Mouse (Mus musculus) MEL (cell line): ENCODE results near the gene Dusp5. TPM values are rescaled to one million over a fixed set of nuclear protein-coding genes. Genes with fewer than 3 reads are reported as not detected.

Experiments used
- DNase-seq: peaks from one replicate; pipeline ENCODE4 v3.0.0; 2011; ENCODE audit warnings: low read depth, low spot score
- H3K27ac ChIP-seq: 2 replicates; pipeline ENCODE4 v1.5.1; 2012; ENCODE audit warnings: low read depth, mild to moderate bottlenecking, control low read depth, low read length, moderate library complexity; ENCODE audit not compliant: control insufficient read depth
- H3K27me3 ChIP-seq, 2 experiments: fragments of 150-350 bp in 1 of 2; sonication (generic) in 1 of 2; 2 replicates each; pipeline ENCODE4 v1.6.1; 2012; ENCODE audit warnings: low read length in 2 of 2, mild to moderate bottlenecking in 2 of 2, improper control_type of control experiment in 1 of 2, moderate library complexity in 1 of 2; ENCODE audit not compliant: insufficient read depth in 2 of 2, control insufficient read depth in 1 of 2
- H3K36me3 ChIP-seq, 2 experiments: 2 replicates each; pipeline ENCODE4 v1.6.1; 2012 to 2014; ENCODE audit warnings: low read length in 2 of 2, improper control_type of control experiment in 1 of 2, inconsistent platforms in 1 of 2, mild to moderate bottlenecking in 1 of 2; ENCODE audit not compliant: insufficient read depth in 2 of 2, control insufficient read depth in 1 of 2
- H3K4me1 ChIP-seq, 2 experiments: fragments of 150-350 bp in 1 of 2; sonication (generic) in 1 of 2; 2 replicates each; pipeline ENCODE4 v1.6.1; 2012; ENCODE audit warnings: low read length in 2 of 2, improper control_type of control experiment in 1 of 2, mild to moderate bottlenecking in 1 of 2; ENCODE audit not compliant: insufficient read depth in 2 of 2, control insufficient read depth in 1 of 2
- H3K4me3 ChIP-seq, 2 experiments: fragments of 150-350 bp in 1 of 2; sonication (generic) in 1 of 2; 2 replicates each; pipeline ENCODE4 v1.5.1; 2012; ENCODE audit warnings: low read depth in 2 of 2, low read length in 2 of 2, mild to moderate bottlenecking in 2 of 2, moderate library complexity in 2 of 2, control low read depth in 1 of 2, improper control_type of control experiment in 1 of 2; ENCODE audit not compliant: control insufficient read depth in 1 of 2, insufficient read depth in 1 of 2
- H3K79me2 ChIP-seq: 2 replicates; pipeline ENCODE4 v1.6.1; 2012; ENCODE audit warnings: mild to moderate bottlenecking, low read length, moderate library complexity; ENCODE audit not compliant: control insufficient read depth, poor library complexity, insufficient read depth
- H3K9ac ChIP-seq: 2 replicates; pipeline ENCODE4 v1.6.1; 2012; ENCODE audit warnings: low read depth, mild to moderate bottlenecking, control low read depth, low read length, moderate library complexity; ENCODE audit not compliant: control insufficient read depth, poor library complexity, severe bottlenecking
- H3K9me3 ChIP-seq: fragments of 150-350 bp; sonication (generic); replicated peaks from 2 replicates; pipeline ENCODE4 v1.6.1; 2012; ENCODE audit warnings: mild to moderate bottlenecking, low read length, improper control_type of control experiment, moderate library complexity; ENCODE audit not compliant: insufficient read depth
- BHLHE40 ChIP-seq: IDR thresholded peaks from 2 replicates; pipeline ENCODE4 v1.6.1; 2012; ENCODE audit warnings: low read depth, mild to moderate bottlenecking, inconsistent platforms, low read length, improper control_type of control experiment, borderline replicate concordance
- CTCF ChIP-seq, 3 experiments: IDR thresholded peaks in 2 of 3; conservative IDR thresholded peaks in 1 of 3; 2 replicates each; pipeline ENCODE4 v1.5.1; 2011 to 2012; ENCODE audit warnings: low read length in 3 of 3, low read depth in 2 of 3, mild to moderate bottlenecking in 2 of 3, improper control_type of control experiment in 1 of 3, inconsistent platforms in 1 of 3, mixed read lengths in 1 of 3, moderate library complexity in 1 of 3; ENCODE audit not compliant: control insufficient read depth in 1 of 3, insufficient read depth in 1 of 3, poor library complexity in 1 of 3, severe bottlenecking in 1 of 3
- ELF1 ChIP-seq: IDR thresholded peaks from 2 replicates; pipeline ENCODE4 v1.6.1; 2014; ENCODE audit warnings: low read depth, mild to moderate bottlenecking, inconsistent platforms, low read length, improper control_type of control experiment, moderate library complexity
- EP300 ChIP-seq, 2 experiments: IDR thresholded peaks; 2 replicates each; pipeline ENCODE4 v1.6.1; 2011; ENCODE audit warnings: improper control_type of control experiment in 2 of 2, low read length in 2 of 2, low read depth in 1 of 2, mild to moderate bottlenecking in 1 of 2
- ETS1 ChIP-seq: IDR thresholded peaks from 2 replicates; pipeline ENCODE4 v1.6.1; 2012; ENCODE audit warnings: low read depth, mild to moderate bottlenecking, inconsistent platforms, low read length, improper control_type of control experiment, moderate library complexity
- GABPA ChIP-seq: IDR thresholded peaks from 2 replicates; pipeline ENCODE4 v1.6.1; 2012; ENCODE audit warnings: low read depth, mild to moderate bottlenecking, inconsistent platforms, low read length, improper control_type of control experiment, moderate library complexity
- GATA1 ChIP-seq: IDR thresholded peaks from 2 replicates; pipeline ENCODE4 v1.6.1; 2011; ENCODE audit warnings: low read depth, low read length, improper control_type of control experiment
- HCFC1 ChIP-seq: IDR thresholded peaks from 2 replicates; pipeline ENCODE4 v1.6.1; 2012; ENCODE audit warnings: low read depth, mild to moderate bottlenecking, inconsistent platforms, low read length, improper control_type of control experiment, moderate library complexity
- JUND ChIP-seq: IDR thresholded peaks from 2 replicates; pipeline ENCODE4 v1.6.1; 2011; ENCODE audit warnings: low read depth, mild to moderate bottlenecking, improper control_type of control experiment, low read length
- MAFK ChIP-seq: IDR thresholded peaks from 2 replicates; pipeline ENCODE4 v1.6.1; 2011; ENCODE audit warnings: low read depth, mild to moderate bottlenecking, low read length, improper control_type of control experiment, borderline replicate concordance
- MAX ChIP-seq: IDR thresholded peaks from 2 replicates; pipeline ENCODE4 v1.6.1; 2011; ENCODE audit warnings: low read length, improper control_type of control experiment
- MEF2A ChIP-seq: IDR thresholded peaks from 2 replicates; pipeline ENCODE4 v1.6.1; 2014; ENCODE audit warnings: low read depth, mild to moderate bottlenecking, inconsistent platforms, low read length, improper control_type of control experiment; ENCODE audit not compliant: poor library complexity, insufficient replicate concordance, severe bottlenecking; ENCODE audit errors: extremely low read depth
- MXI1 ChIP-seq: IDR thresholded peaks from 2 replicates; pipeline ENCODE4 v1.6.1; 2011; ENCODE audit warnings: mild to moderate bottlenecking, low read depth, low read length, improper control_type of control experiment
- MYC ChIP-seq: IDR thresholded peaks from 2 replicates; pipeline ENCODE4 v1.6.1; 2011; ENCODE audit warnings: low read depth, mild to moderate bottlenecking, low read length, improper control_type of control experiment, moderate library complexity
- POLR2A ChIP-seq, 2 experiments: IDR thresholded peaks; 2 replicates each; pipeline ENCODE4 v1.6.1; 2011 to 2012; ENCODE audit warnings: low read length in 2 of 2, mild to moderate bottlenecking in 2 of 2, control low read depth in 1 of 2, improper control_type of control experiment in 1 of 2, low read depth in 1 of 2, moderate library complexity in 1 of 2; ENCODE audit not compliant: control insufficient read depth in 1 of 2, insufficient read depth in 1 of 2, poor library complexity in 1 of 2
- SIN3A ChIP-seq: IDR thresholded peaks from 2 replicates; pipeline ENCODE4 v1.6.1; 2012; ENCODE audit warnings: low read length, improper control_type of control experiment, inconsistent platforms
- SMC3 ChIP-seq: IDR thresholded peaks from 2 replicates; pipeline ENCODE4 v1.6.1; 2011; ENCODE audit warnings: low read depth, low read length, improper control_type of control experiment
- TAL1 ChIP-seq: IDR thresholded peaks from 2 replicates; pipeline ENCODE4 v1.6.1; 2012; ENCODE audit warnings: mild to moderate bottlenecking, inconsistent platforms, low read length, moderate library complexity, mixed read lengths
- TBP ChIP-seq: IDR thresholded peaks from 2 replicates; pipeline ENCODE4 v1.8.0; 2011; ENCODE audit warnings: low read depth, low read length, improper control_type of control experiment
- TCF12 ChIP-seq: IDR thresholded peaks from 2 replicates; pipeline ENCODE4 v1.6.1; 2014; ENCODE audit warnings: low read depth, mild to moderate bottlenecking, inconsistent platforms, low read length, improper control_type of control experiment, moderate library complexity
- USF2 ChIP-seq, 2 experiments: IDR thresholded peaks; 2 replicates each; pipeline ENCODE4 v1.6.1; 2011 to 2012; ENCODE audit warnings: improper control_type of control experiment in 2 of 2, low read length in 2 of 2, borderline replicate concordance in 1 of 2, inconsistent platforms in 1 of 2, low read depth in 1 of 2, mild to moderate bottlenecking in 1 of 2; ENCODE audit not compliant: insufficient read depth in 1 of 2
- ZNF384 ChIP-seq: IDR thresholded peaks from 2 replicates; pipeline ENCODE4 v1.6.1; 2012; ENCODE audit warnings: low read depth, mild to moderate bottlenecking, inconsistent platforms, low read length, improper control_type of control experiment
- polyA plus RNA-seq, 2 experiments: library from polyadenylated mRNA; stranded (reverse) in 1 of 2; unstranded in 1 of 2; fragments of >175 nt in 1 of 2; fragments of >200 nt in 1 of 2; gene quantifications; 2 replicates each; pipeline versions ENCODE4 v1.2.1 to v1.2.4; 2012; ENCODE audit warnings: low replicate concordance in 2 of 2, low read depth in 1 of 2; ENCODE audit not compliant: insufficient read length in 2 of 2, insufficient read depth in 1 of 2, missing spikeins in 1 of 2
- total RNA-seq: library from RNA; depleted of rRNA; stranded (reverse); fragments of 300-350 nt; gene quantifications from 2 replicates; pipeline ENCODE4 v1.2.3, GENCODE M21; 2012

Gene Dusp5
- total and polyA plus RNA-seq, 3 experiments, result 7.6 to 13.8 TPM; not detected in 1

- no peak for TF ChIP-seq JUND
- peak; percentile 59 to 71 for TF ChIP-seq EP300 (IDR thresholded peaks at IDR 0.05; ENCODE audit: low read depth in 1 of 2, low read length in 2 of 2)
- 0 out of 2 replicates have a peak, but pooled peaks have one; percentile 14 for TF ChIP-seq ETS1
- peak; percentile 84 for TF ChIP-seq TCF12
- TF ChIP-seq TAL1, result peak; percentile 68
- peak; percentile 52; the same call in 1 of the 2 replicates for TF ChIP-seq GATA1
- H3K27me3 ChIP-seq, result peaks cover 0 to 3% of the 10 kb centered on the region in 2 experiments; a peak in 2 of 4 replicates
- peak; percentile 57 for DNase-seq
These were observed 36.4 kb upstream of the Dusp5 start for GRCm38 (mm10) chr19:53492528-53492927.

GRCm38 (mm10) chr19:53493866-53494265, 35.0 kb upstream of the Dusp5 start:
- H3K4me3 ChIP-seq, result no peak overlapping the region
- H3K79me2 ChIP-seq, result no peaks in the 10 kb centered on the region
- no peaks in the 10 kb centered on the region for H3K4me1 ChIP-seq
- TF ChIP-seq TBP, result no peak
- TF ChIP-seq BHLHE40, result no peak
- no peak for TF ChIP-seq GABPA
- TF ChIP-seq MAX, result no peak
- TF ChIP-seq CTCF (IDR thresholded peaks at IDR 0.05 in 2 of 3, conservative IDR thresholded peaks at IDR 0.05 in 1 of 3; ENCODE audit: control insufficient read depth in 1 of 3, insufficient read depth in 1 of 3, low read depth in 2 of 3, low read length in 3 of 3, poor library complexity in 1 of 3, severe bottlenecking in 1 of 3), result no peak
- no peak for TF ChIP-seq ZNF384
- TF ChIP-seq ELF1, result no peak
- no peak for TF ChIP-seq JUND
- no peak for TF ChIP-seq MYC
- TF ChIP-seq SMC3, result no peak
- no peak for TF ChIP-seq MEF2A
- no peak for TF ChIP-seq HCFC1
- no peak for TF ChIP-seq POLR2A (IDR thresholded peaks at IDR 0.05; ENCODE audit: control insufficient read depth in 1 of 2, insufficient read depth in 1 of 2, low read depth in 1 of 2, low read length in 2 of 2, poor library complexity in 1 of 2)
- TF ChIP-seq TCF12, result no peak
- TF ChIP-seq MAFK, result no peak
- TF ChIP-seq MXI1, result no peak
- TF ChIP-seq USF2 (IDR thresholded peaks at IDR 0.05; ENCODE audit: borderline replicate concordance in 1 of 2, insufficient read depth in 1 of 2, low read depth in 1 of 2, low read length in 2 of 2), result no peak
- no peak for TF ChIP-seq EP300 (IDR thresholded peaks at IDR 0.05; ENCODE audit: low read depth in 1 of 2, low read length in 2 of 2)
- no peak for TF ChIP-seq SIN3A
- H3K36me3 ChIP-seq, result no peaks in the 10 kb centered on the region
- H3K27me3 ChIP-seq, result no peaks in the 10 kb centered on the region
- DNase-seq, result no peak
- no peak overlapping the region for H3K9ac ChIP-seq
- no peak overlapping the region for H3K27ac ChIP-seq
- H3K9me3 ChIP-seq, result no peaks in the 10 kb centered on the region

More at GRCm38 (mm10) chr19:53492528-53492927, 36.4 kb upstream of the Dusp5 start:
- no peaks in the 10 kb centered on the region for H3K9me3 ChIP-seq
- H3K79me2 ChIP-seq, result no peaks in the 10 kb centered on the region
- no peaks in the 10 kb centered on the region for H3K36me3 ChIP-seq
- no peak overlapping the region for H3K9ac ChIP-seq
- no peak overlapping the region for H3K4me3 ChIP-seq
- no peak overlapping the region for H3K27ac ChIP-seq
- H3K4me1 ChIP-seq, result no peaks in the 10 kb centered on the region
